Mouse (Mus musculus) forebrain, embryonic 13.5 days (tissue): ENCODE data around the gene Olfr506. TPM values are rescaled to one million over a fixed set of nuclear protein-coding genes. Genes with fewer than 3 reads are reported as not detected.
"Not testable (repeated sequence)": the region's sequence is repeated elsewhere in the genome, so short reads cannot be mapped to it uniquely, and the experiment has no call there.

Experiments used
- ATAC-seq: fragments of 200-750 bp; cut with Nextera tagmentation; 2 replicates; pipeline ENCODE4 v1.8.0; 2017
- H3K27ac ChIP-seq: fragments of 300-500 bp; sonication (generic); 2 replicates; pipeline ENCODE4 v1.5.1; 2015; ENCODE audit warnings: inconsistent platforms, mild to moderate bottlenecking, moderate library complexity
- H3K27me3 ChIP-seq: fragments of 300-500 bp; sonication (generic); 2 replicates; pipeline ENCODE4 v1.6.1; 2015; ENCODE audit warnings: mild to moderate bottlenecking, inconsistent platforms
- H3K36me3 ChIP-seq: fragments of 300-500 bp; sonication (generic); 2 replicates; pipeline ENCODE4 v1.6.1; 2015; ENCODE audit warnings: mild to moderate bottlenecking, inconsistent platforms; ENCODE audit not compliant: poor library complexity, severe bottlenecking
- H3K4me1 ChIP-seq: fragments of 300-500 bp; sonication (generic); 2 replicates; pipeline ENCODE4 v1.6.1; 2015; ENCODE audit warnings: inconsistent platforms
- H3K4me2 ChIP-seq: fragments of 300-500 bp; sonication (generic); 2 replicates; pipeline ENCODE4 v1.6.1; 2015; ENCODE audit warnings: inconsistent platforms, mild to moderate bottlenecking, moderate library complexity
- H3K4me3 ChIP-seq: fragments of 300-500 bp; sonication (generic); 2 replicates; pipeline ENCODE4 v1.5.1; 2015; ENCODE audit warnings: mild to moderate bottlenecking, inconsistent platforms
- H3K9ac ChIP-seq: fragments of 300-500 bp; sonication (generic); 2 replicates; pipeline ENCODE4 v1.6.1; 2015; ENCODE audit warnings: mild to moderate bottlenecking, inconsistent platforms
- H3K9me3 ChIP-seq: fragments of 300-500 bp; sonication (generic); replicated peaks from 2 replicates; pipeline ENCODE4 v1.6.1; 2016; ENCODE audit warnings: inconsistent platforms
- WGBS: fragments of 180-500 bp; shearing (Covaris S2); methylation state at CpG from one replicate; pipeline ENCODE4 v1.1.7; 2015; 5-methylcytosine and 5-hydroxymethylcytosine counted together
- polyA plus RNA-seq: library from polyadenylated mRNA; unstranded; fragments of >200 nt; fragmentation: Nextera tagmentation; extraction: Ambion mirVana; gene quantifications from 2 replicates; pipeline ENCODE4 v1.2.1, GENCODE M21; 2015

Olfr506 gene
- polyA plus RNA-seq, result not detected in 2 replicates

- no peak for ATAC-seq
- no peak within 1 kb of the TSS for H3K4me3 ChIP-seq
- H3K9me3 ChIP-seq, result no peaks in the 10 kb centered on the region
- no peak within 1 kb of the TSS for H3K27ac ChIP-seq
- H3K4me1 ChIP-seq, result no peaks in the 10 kb centered on the region
- no peaks in the 10 kb centered on the region for H3K27me3 ChIP-seq
- H3K9ac ChIP-seq, result no peak within 1 kb of the TSS
- no peaks in the 10 kb centered on the region for H3K36me3 ChIP-seq
- no peak within 1 kb of the TSS for H3K4me2 ChIP-seq
Observed at GRCm38 (mm10) chr7:108610487-108610886, at the start of gene Olfr506. TSS of gene Olfr506 (plus strand) at chr7:108610787.

GRCm38 (mm10) chr7:108565693-108566092 is 44.9 kb upstream of the Olfr506 start, which contains the start of gene Olfr504:
TSS of gene Olfr504 (minus strand) at chr7:108565793.
- ATAC-seq, result no peak
- H3K36me3 ChIP-seq, result no peaks in the 10 kb centered on the region
- 89% methylated on average over 1 of the region's 1 CpGs for WGBS
- no peaks in the 10 kb centered on the region for H3K27me3 ChIP-seq
- H3K9ac ChIP-seq, result no peak within 1 kb of the TSS
- no peaks in the 10 kb centered on the region; the same call in 1 of the 2 replicates for H3K9me3 ChIP-seq
- no peak within 1 kb of the TSS for H3K4me2 ChIP-seq
- H3K27ac ChIP-seq, result no peak within 1 kb of the TSS
- H3K4me3 ChIP-seq, result no peak within 1 kb of the TSS
- no peaks in the 10 kb centered on the region for H3K4me1 ChIP-seq

GRCm38 (mm10) chr7:108589797-108590196 is 20.8 kb upstream of the Olfr506 start:
- Histone ChIP-seq H3K9me3 (peaks cover 5% of the 10 kb centered on the region; the same call in 1 of the 2 replicates), H3K4me1 (no peaks in the 10 kb centered on the region), H3K9ac (no peak overlapping the region), H3K27ac (no peak overlapping the region), H3K4me3 (no peak overlapping the region), H3K4me2 (no peak overlapping the region), H3K36me3 (no peaks in the 10 kb centered on the region), H3K27me3 (no peaks in the 10 kb centered on the region)
- WGBS, result 94% methylated on average over 1 of the region's 1 CpGs
- no peak for ATAC-seq

- not testable (repeated sequence) for H3K4me2 ChIP-seq, ATAC-seq
- WGBS, result 76% methylated on average over 3 of the region's 3 CpGs
Observed at GRCm38 (mm10) chr7:108601916-108602315, 8.7 kb upstream of the Olfr506 start.

GRCm38 (mm10) chr7:108614110-108614509 is 3.5 kb downstream of the Olfr506 start:
- Histone ChIP-seq H3K27me3 (no peaks in the 10 kb centered on the region), H3K4me3 (no peak overlapping the region), H3K4me1 (no peaks in the 10 kb centered on the region), H3K4me2 (no peak overlapping the region), H3K36me3 (no peaks in the 10 kb centered on the region), H3K9ac (no peak overlapping the region), H3K9me3 (no peaks in the 10 kb centered on the region), H3K27ac (no peak overlapping the region)
- no peak for ATAC-seq
- WGBS, result 87% methylated on average over 2 of the region's 2 CpGs

More at GRCm38 (mm10) chr7:108601916-108602315, 8.7 kb upstream of the Olfr506 start:
- H3K4me3 ChIP-seq, H3K9ac ChIP-seq, H3K4me1 ChIP-seq, H3K36me3 ChIP-seq, H3K27ac ChIP-seq, H3K27me3 ChIP-seq, H3K9me3 ChIP-seq: not testable (repeated sequence)

- not testable (repeated sequence) for H3K9ac ChIP-seq, H3K9me3 ChIP-seq, H3K4me1 ChIP-seq, H3K27me3 ChIP-seq, H3K36me3 ChIP-seq, H3K4me3 ChIP-seq, ATAC-seq, H3K4me2 ChIP-seq, H3K27ac ChIP-seq
- WGBS, result 54% methylated on average over 3 of the region's 3 CpGs
Observed at GRCm38 (mm10) chr7:108616781-108617180, 6.2 kb downstream of the Olfr506 start.

- Histone ChIP-seq H3K36me3 (no peaks in the 10 kb centered on the region), H3K9me3 (no peaks in the 10 kb centered on the region), H3K27ac (no peak within 1 kb of the TSS), H3K9ac (no peak within 1 kb of the TSS), H3K4me1 (no peaks in the 10 kb centered on the region), H3K4me2 (no peak within 1 kb of the TSS), H3K27me3 (no peaks in the 10 kb centered on the region), H3K4me3 (no peak within 1 kb of the TSS)
- 84% methylated on average over 2 of the region's 2 CpGs for WGBS
- ATAC-seq, result no peak
Observed at GRCm38 (mm10) chr7:108621514-108621913, 10.9 kb downstream of the Olfr506 start, which contains the start of gene Olfr507. TSS of gene Olfr507 (plus strand) at chr7:108621814.

- H3K4me2 ChIP-seq, result no peak within 1 kb of the TSS
- no peaks in the 10 kb centered on the region for H3K9me3 ChIP-seq
- H3K27ac ChIP-seq, result no peak within 1 kb of the TSS
- H3K4me1 ChIP-seq, result no peaks in the 10 kb centered on the region
- H3K4me3 ChIP-seq, result no peak within 1 kb of the TSS
- no peak for ATAC-seq
- no peaks in the 10 kb centered on the region for H3K27me3 ChIP-seq
- H3K36me3 ChIP-seq, result no peaks in the 10 kb centered on the region
- 93% methylated on average over 3 of the region's 3 CpGs for WGBS
- no peak within 1 kb of the TSS for H3K9ac ChIP-seq
Observed at GRCm38 (mm10) chr7:108629694-108630093, 19.1 kb downstream of the Olfr506 start, which contains the start of gene Olfr508. TSS of gene Olfr508 (plus strand) at chr7:108629994.

- H3K4me3 ChIP-seq, result no peak within 1 kb of the TSS
- ATAC-seq, result no peak
- H3K4me1 ChIP-seq, result no peaks in the 10 kb centered on the region
- H3K9me3 ChIP-seq, result no peaks in the 10 kb centered on the region
- H3K27ac ChIP-seq, result no peak within 1 kb of the TSS
- H3K27me3 ChIP-seq, result no peaks in the 10 kb centered on the region
- no peaks in the 10 kb centered on the region for H3K36me3 ChIP-seq
- H3K9ac ChIP-seq, result no peak within 1 kb of the TSS
- no peak within 1 kb of the TSS for H3K4me2 ChIP-seq
Observed at GRCm38 (mm10) chr7:108651806-108652205, 41.2 kb downstream of the Olfr506 start, which contains the start of gene Olfr509. TSS of gene Olfr509 (minus strand) at chr7:108651906.

- no peaks in the 10 kb centered on the region for H3K27me3 ChIP-seq
- ATAC-seq, result no peak
- no peak overlapping the region for H3K27ac ChIP-seq
- H3K4me2 ChIP-seq, result no peak overlapping the region
- no peaks in the 10 kb centered on the region for H3K4me1 ChIP-seq
- 79% methylated on average over 3 of the region's 3 CpGs for WGBS
- no peaks in the 10 kb centered on the region for H3K9me3 ChIP-seq
- no peaks in the 10 kb centered on the region for H3K36me3 ChIP-seq
- no peak overlapping the region for H3K4me3 ChIP-seq
- no peak overlapping the region for H3K9ac ChIP-seq
Observed at GRCm38 (mm10) chr7:108662419-108662818, 51.8 kb downstream of the Olfr506 start.

Other genes with a start within 250 kb of the Olfr506 start
- gene Olfr494, start 245.5 kb upstream of the Olfr506 start, polyA plus RNA-seq, result not detected in 2 replicates
- gene Olfr495, start 217.6 kb upstream of the Olfr506 start, polyA plus RNA-seq, result not detected in 2 replicates
- gene Olfr497, start 190.4 kb upstream of the Olfr506 start, polyA plus RNA-seq, result not detected in 2 replicates
- not detected in 2 replicates for gene Olfr498, start 145.5 kb upstream of the Olfr506 start, polyA plus RNA-seq
- gene Olfr502, start 85.7 kb upstream of the Olfr506 start, polyA plus RNA-seq, result not detected in 2 replicates
- gene Olfr503, start 66.3 kb upstream of the Olfr506 start, polyA plus RNA-seq, result not detected in 2 replicates
- gene Olfr504, start 45.0 kb upstream of the Olfr506 start, polyA plus RNA-seq, result not detected in 2 replicates
- not detected in 2 replicates for gene Olfr507, start 11.0 kb downstream of the Olfr506 start, polyA plus RNA-seq
- gene Olfr508, start 19.2 kb downstream of the Olfr506 start, polyA plus RNA-seq, result not detected in 2 replicates
- gene Olfr509, start 41.1 kb downstream of the Olfr506 start, polyA plus RNA-seq, result not detected in 2 replicates
- gene Olfr510, start 55.6 kb downstream of the Olfr506 start, polyA plus RNA-seq, result not detected in 2 replicates
- not detected in 2 replicates for gene Olfr512, start 102.5 kb downstream of the Olfr506 start, polyA plus RNA-seq
- gene Olfr513, start 140.2 kb downstream of the Olfr506 start, polyA plus RNA-seq, result not detected in 2 replicates
- not detected in 2 replicates for gene Olfr514, start 215.2 kb downstream of the Olfr506 start, polyA plus RNA-seq
- not detected in 2 replicates for gene Olfr516, start 239.7 kb downstream of the Olfr506 start, polyA plus RNA-seq